Mouse (Mus musculus) ES-E14 (cell line): Measurements from ENCODE around the gene Ppp2r5c.

ENCODE experiments used
- CHD2 ChIP-seq: IDR thresholded peaks from 2 replicates; pipeline ENCODE4 v1.6.1; 2014; ENCODE audit warnings: mild to moderate bottlenecking, low read depth, low read length, inconsistent platforms
- MAFK ChIP-seq: IDR thresholded peaks from 2 replicates; pipeline ENCODE4 v1.6.1; 2014; ENCODE audit warnings: mild to moderate bottlenecking, low read depth, low read length, inconsistent platforms; ENCODE audit not compliant: insufficient read depth
- ZC3H11A ChIP-seq: IDR thresholded peaks from 2 replicates; pipeline ENCODE4 v1.6.1; 2012; ENCODE audit warnings: low read depth, mild to moderate bottlenecking, inconsistent platforms, low read length, borderline replicate concordance
- ZNF384 ChIP-seq: IDR thresholded peaks from 2 replicates; pipeline ENCODE4 v1.6.1; 2012; ENCODE audit warnings: low read depth, low read length, inconsistent platforms

DNA sequence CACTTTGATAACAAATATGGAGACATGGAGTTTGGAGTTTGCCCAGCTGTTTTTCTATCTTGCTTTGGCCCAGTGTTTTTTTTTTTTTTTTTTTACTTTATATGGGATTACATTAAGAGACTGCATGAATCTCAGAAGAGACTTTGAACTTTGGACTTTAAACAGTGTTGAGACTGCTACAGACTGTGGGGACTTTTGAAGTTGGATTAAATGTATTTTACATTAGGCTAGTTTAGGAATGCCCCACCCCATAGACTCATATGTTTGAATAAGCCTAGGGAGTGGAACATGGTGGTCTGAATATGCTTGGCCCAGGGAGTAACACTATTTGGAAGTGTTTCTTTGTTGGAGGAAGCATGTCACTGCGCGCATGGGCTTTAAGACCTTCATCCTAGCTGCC is 4.7 kb upstream of the Ppp2r5c start:
- TF ChIP-seq CHD2 (no peak), ZC3H11A (no peak), ZNF384 (no peak), MAFK (no peak)
